Mouse (Mus musculus): ENCODE results near the gene Fam135a.

Fam135a gene

DNA sequence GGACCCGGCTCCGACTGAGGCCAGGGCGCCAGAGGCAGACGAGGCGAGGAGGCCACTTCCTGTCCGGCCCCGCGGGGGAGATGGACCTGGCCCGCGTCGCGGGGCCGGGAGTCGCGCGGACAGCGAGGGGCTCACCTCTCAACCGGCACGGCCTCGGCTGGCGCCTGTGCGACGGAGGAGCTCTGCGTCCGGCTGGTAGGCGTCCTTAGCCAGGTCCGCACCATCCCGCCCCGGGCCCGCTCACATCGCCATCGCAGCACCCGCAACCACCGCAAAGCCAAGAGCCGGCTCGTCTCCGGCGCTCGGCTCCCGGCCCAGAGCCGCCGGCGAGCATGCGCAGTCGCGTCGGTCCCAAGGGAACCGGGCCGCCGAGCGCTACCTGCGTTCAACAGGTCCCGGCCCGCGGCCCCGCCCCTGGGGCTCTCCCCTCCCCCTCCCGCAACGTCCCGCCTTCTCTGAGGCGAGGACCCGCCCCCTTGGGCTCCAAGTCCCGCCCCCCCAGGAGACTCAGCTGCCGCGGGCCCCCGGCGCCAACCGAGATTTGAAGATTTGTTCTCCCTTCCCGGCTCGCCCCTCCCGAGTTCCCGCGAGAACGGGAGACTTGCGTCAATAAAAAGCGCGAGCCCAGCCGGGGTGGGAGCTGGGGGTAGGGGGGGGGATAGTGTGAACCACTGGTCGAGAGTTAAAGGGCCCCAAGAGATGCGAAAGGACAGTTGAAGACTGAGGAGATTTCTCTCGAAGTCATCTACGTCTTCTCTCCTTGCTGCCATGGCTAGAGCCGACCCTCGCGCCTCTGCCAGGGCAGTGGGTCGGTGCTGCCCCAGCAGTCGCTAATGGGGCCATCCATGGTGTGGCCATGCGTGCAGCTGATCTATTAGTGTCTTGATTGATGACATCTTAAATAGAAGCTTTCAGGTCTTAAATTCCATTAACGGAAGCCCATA, at the start of gene Fam135a:
Fam135a (minus strand) TSS at position 416 of the 944 bp plus-strand sequence.
- peak; percentile 13 to 40 for DNase-seq (ENCODE audit: low spot score in 2 of 2)

DNA sequence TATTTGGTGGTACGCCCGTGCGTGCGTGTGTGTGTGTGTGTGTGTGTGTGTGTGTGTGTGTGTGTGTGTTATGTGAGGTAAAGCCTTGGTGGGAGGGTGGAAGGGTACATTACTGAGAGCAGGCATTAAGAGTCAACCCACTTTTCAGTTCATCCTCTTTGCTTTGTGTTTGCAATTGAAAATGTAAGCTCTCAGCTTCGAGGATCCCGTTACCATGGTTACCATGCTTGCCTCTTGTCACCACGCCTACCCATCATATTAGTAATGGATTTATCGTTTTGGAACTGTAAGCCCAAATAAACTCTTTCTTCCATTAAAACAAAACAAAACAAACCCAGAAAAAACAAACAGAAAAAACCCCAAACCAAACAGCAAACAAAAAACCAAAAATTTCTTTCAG, 43.4 kb upstream of the Fam135a start:
- DNase-seq (ENCODE audit: low spot score in 2 of 2): no peak

DNA sequence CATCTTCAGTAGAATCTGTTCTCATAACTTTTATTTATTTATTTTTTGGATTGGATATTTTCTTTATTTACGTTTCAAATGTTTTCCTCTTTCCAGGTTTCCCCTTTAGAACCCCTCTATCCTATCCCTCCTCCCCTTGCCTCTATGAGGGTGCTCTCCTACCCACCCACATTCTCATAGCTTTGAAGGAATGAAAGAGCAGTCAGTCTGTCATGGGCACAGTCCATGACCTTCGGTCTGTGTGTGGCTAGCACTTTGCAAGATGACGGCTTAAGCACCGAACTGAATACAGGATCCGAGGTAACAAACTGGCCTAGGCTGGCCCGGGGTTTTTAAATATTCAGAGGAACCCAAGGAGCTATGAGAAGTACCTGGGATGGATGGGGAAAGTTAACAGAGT, 40.4 kb upstream of the Fam135a start:
- no peak for DNase-seq (ENCODE audit: low spot score in 2 of 2)

DNA sequence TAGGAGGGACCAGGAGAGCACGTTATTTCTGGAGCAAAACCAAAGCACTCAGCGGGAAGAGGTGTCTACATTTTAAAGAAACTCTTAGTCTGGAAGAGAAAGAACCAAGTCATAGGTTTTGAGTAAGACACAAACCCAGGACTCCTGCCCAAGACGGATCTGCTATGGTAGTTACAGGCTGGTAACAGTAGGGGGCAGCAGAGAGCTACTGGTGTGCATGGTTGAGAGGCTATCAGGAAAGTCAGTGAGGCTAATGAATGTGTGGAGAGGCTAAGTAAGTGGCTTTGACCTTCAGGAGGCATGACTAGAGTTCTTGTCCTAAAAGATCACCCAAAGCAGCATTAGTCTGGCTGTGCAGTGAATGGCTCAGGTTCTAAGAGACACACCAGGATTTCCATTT, 37.0 kb upstream of the Fam135a start:
- DNase-seq (ENCODE audit: low spot score in 2 of 2): peak in 1 of 2 experiments; percentile 4

DNA sequence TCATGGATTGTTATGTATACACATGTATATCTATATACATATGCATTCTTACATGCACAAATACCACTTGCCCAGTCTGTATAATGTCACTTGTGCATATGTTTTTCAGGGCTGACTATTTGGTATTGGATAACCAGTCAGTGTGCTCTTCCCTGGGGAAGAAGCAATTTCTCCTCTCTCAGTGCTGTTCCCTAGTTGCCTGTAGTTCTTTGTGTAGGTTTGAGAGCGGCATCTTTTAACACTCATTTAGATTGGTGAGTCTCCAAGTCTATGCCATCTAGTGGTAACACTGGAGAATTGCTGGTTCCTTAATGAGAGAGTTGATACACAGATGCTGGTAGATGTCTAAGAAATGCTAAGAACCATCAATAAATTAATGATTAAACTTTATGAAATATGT, 34.7 kb upstream of the Fam135a start:
- no peak for DNase-seq (ENCODE audit: low spot score in 2 of 2)

DNA sequence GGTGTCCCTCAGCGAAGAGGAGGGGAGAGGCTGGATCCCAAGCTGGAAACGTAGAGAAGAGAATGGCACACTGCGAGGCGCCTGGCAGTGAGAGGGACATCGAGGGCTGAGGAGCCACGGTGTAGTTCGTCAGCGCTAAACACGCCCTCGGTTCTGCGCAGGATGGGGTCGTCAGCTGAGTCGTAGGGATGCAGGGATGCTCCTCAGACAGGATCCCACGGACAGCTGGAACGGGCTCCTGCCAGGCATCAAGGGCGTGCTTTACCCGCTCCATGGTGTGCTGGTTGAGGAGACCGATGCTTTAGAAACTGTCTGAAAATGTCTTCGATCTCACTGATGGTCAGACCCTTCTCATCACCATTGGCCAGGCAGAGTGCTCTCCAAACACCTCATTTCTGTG, 33.7 kb upstream of the Fam135a start:
- no peak for DNase-seq (ENCODE audit: low spot score in 2 of 2)

DNA sequence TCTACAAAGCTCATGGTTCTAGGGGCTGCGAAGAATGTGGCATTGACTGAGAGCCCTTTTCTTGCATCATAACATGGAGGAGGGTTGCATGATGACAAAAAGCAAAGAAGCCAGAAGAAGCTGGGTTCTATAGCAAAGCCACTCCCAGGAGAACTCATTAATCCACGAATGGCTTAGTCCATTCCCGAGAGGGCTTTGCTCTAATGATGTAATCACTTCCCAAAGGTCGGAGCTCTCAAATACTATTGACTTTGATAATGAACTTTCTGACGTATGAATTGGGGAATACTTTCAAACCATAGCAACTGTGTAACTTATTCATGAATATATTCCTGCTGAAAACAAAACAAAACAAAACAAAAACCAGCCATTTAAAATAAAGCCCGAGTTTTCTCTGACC, 27.7 kb upstream of the Fam135a start:
- no peak for DNase-seq (ENCODE audit: low spot score in 2 of 2)

DNA sequence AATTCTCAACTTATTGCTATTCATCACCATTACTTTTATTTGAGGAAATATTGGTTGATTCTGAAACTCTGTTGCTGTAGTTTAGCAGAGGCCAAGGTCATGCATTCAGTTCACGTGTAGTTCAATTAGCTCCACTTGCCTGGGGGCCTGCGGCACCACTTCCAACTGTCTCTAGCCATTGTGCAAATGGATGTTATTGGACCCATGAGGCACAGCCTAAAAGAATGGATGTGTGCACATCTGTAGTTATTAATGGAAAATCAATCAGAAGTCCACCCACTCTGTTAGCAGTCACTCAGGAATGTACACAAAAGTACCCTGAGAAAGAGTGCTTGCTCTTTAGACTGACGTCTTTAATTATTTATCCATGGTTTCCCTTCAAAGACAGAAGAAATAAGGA, 24.5 kb upstream of the Fam135a start:
- no peak for DNase-seq (ENCODE audit: low spot score in 2 of 2)

DNA sequence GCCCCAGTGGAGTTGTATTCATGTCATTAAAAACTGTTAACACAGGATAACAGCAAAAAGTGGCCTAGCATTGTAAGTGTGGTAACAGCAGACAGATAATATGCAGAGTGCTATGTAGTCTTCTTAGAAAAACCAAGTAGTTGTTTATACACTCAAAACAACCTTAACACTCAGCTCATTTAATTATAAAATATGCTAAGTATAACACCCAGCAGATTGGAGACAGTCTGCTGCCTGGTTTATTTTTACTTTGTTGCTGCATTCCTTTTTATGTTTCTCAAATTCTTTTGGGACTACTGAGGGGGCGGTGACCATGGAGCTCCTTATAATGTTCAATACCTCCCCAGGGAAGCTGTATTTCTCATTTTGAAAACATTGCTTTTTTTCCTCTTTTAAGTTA, 22.4 kb upstream of the Fam135a start:
- DNase-seq (ENCODE audit: low spot score in 2 of 2): no peak

DNA sequence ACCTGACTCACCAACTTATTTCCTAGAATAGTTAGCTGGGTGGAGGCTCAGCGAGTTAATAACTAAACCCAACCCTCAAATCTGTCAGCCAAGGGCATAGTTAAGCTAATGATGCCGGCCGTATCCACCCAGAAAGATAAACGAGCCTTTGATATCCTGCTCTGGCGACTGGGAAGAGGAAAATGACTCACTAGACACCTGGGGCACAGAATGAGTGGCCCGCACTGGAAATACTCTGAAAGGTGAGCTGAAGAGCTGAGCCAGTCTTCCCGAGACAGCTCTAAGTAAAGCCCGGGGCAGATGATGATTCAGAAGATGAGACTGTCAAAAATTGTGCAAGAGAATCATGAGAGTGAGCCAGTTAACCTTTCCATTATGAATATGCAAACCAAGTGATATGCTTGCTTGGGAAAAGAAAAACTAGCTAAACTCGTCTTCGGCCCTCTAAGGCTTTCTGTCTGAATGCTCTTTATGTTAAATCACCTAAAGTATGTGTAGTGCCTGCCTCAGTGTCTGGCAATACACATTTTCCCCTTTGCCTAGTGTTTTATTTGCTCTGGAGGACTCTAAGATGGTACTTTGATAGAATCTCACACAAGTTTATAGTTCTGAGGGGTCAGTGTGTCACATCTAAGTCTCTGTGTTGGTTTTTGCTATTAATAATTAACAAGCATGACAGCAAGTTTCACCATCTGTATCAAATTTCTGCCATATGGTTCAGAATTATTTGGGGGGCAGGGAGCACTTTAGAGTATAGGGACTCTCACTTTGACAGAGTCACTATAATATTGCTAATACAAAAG, 8.0 kb upstream of the Fam135a start:
- no peak for DNase-seq (ENCODE audit: low spot score in 2 of 2)

DNA sequence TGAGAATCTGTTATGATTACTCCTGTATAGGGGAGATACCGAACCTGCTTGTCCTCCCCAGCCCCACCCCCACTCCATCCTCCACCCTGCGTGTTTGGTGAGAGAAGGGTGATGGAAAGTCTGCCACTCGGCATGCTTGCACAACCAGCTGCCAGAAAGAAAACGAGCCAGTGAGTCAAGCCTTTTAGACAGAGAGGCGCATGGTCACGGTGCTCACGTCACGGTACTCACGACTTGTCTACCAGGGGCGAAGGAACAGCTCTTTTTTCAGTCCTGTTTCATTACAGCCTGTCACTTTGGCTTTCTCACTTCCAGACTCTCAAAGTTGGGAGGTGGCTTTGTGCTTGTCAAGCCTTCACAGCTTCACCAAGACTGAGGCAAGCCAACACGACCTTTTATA, 7.2 kb upstream of the Fam135a start:
- no peak for DNase-seq (ENCODE audit: low spot score in 2 of 2)

DNA sequence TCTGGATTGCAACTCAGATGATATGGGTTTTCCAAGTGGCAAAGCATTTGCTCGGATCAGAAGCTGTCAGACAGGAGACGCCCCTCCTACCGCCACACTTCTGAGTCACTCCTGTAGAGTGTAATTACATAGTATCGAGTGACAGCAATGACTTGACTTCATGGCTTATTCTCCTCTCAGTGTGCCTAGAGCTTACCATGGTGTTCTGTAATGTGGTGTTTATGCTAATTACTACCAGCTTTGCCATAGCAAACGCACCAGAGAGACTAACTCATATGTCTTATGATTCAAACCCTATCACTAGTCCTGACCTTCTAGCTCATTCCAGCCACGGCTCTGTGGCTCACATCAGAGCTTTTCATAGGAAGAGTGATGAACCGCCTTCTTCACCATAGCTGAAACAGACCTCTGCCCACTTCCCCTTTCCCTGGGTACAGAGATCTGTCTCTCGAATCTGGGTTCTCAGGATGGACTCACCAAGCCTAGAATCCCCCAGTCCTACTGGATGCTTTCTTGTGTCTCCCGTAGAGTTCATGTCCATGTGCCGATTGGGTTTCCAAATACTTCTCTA, 2.5 kb upstream of the Fam135a start:
- no peak for DNase-seq (ENCODE audit: low spot score in 2 of 2)

DNA sequence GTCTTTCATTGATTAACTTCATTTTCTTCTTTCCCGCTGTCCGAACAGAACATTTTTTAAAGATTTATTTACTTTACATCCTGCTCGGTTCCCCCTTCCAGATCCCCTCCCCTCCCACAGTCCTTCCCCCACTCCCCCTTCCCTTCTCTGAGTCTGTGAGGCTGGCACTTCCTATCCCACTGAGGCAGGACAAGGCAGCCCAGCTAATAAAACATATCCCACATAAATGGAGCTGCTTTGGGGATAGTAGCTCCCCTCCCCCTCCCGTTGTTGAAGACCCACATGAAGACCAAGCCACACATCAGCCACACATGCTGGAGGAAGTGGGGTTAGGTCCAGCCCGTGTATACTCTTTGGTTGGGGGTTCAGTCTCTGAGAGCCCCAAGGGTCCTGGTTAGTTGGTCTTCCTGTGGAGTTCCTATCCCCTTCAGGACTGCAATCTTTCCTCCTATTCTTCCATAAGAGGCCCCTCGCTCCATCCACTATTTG, 773 bp upstream of the Fam135a start:
- DNase-seq (ENCODE audit: low spot score in 2 of 2): no peak

DNA sequence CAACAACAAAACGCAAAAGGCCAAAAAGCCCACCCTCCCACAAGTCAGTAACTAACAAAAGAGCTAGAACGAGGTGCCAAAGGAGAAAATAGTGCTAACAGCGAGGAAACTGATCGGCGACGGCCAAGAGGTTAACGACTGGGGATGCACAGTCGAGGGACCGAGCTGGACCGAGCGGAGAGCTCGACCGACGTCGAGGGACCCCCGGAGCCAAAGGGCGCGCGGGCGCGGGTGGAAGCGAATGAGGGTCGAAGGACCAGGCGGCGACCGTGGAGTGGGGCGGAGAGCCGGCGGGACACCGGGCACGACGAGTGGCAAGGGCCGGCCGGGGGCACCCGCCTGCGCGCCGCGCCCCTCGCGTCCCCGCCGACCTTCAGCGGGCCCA, 608 bp downstream of the Fam135a start:
- DNase-seq (ENCODE audit: low spot score in 2 of 2): no peak

DNA sequence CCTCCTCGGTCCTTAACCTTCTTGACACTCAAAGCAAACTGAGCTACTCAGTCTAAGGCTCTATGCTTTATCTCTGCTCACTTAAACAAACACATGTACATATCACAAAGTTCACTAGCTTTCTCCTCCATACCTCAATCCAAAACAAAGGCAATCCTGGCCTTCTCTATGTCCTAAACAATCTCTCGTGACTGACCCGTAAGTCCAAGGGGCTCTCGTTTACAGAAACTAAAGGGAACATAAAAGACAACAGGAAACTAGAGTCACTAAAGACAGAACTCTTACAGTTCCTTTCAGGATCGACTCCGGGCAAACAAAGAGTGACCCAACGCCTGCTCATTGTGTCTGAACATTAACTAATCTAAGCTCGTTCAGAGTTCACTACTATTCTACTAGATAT, 2.6 kb downstream of the Fam135a start:
- no peak for DNase-seq (ENCODE audit: low spot score in 2 of 2)

DNA sequence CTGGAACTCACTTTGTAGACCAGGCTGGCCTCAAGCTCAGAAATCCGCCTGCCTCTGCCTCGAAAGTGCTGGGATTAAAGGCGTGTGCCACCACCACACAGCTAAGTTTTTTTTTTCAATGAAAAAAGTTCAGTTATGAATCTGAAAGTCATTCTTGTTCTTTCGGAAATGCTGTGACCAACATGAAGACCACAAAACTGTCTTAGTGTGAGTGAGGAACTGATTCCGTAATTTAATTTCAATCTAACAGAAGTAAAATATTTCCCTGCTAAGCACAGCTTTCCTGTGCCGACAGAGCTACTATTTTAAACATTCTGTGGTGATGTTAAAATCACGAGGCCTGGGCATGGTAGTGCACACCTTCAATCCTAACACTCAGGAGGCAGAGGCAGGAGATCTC, 7.7 kb downstream of the Fam135a start:
- DNase-seq (ENCODE audit: low spot score in 2 of 2): no peak

DNA sequence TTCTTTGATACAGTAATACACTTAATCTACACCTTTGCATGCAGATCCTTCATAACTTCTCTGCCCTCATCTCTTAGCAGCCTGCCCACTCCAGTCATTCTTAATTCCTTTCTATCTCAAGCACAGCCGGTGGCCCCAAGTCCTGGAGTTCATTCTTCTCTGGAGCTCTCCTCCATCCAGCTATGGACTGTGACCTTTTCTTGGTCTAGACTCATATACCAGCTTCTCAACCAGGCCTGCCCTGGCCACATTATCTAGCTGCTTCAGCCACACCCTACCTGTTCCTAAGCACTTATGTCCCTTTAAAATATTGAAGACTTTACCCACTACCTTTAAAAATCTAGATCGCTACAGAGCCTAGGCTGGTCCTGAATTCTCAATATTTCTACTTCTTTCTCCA, 9.5 kb downstream of the Fam135a start:
- DNase-seq (ENCODE audit: low spot score in 2 of 2): no peak

DNA sequence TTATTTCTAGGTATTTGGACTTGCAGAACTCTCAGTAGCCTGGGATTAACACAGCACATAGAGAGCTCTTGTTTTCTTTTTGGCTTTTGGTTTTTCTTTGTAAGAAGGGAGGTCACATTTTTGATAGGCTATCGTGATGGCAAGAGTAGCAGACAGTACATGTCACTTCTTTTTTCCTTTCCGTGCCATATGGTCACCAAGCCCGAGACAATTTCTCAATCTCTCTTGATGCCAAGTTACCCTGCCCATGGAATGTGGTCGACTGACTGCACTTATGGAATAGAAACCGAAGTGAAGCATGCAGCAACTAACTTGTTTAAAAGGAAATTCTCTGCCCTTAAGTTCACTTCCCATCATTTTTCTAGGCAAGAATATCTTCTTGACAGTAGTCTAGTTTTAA, 10.0 kb downstream of the Fam135a start:
- DNase-seq (ENCODE audit: low spot score in 2 of 2): no peak

DNA sequence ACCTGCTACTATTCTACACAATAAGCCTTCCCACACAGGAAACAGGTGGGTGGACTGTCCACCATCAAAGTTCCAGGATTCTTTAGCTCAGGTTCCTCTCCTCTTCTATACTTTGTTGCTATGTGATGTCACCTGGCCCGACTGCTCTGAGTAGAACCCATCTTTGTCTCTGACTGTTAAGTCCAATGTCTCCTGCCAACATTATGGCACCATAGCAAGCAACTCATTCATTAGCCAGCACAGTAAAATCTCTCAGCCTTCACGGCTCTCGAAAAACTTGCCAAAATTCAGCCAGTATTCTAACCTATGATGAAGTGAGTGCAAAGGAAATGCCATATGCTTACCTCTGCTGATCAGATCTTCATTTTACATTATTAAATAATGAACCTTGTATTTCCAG, 14.0 kb downstream of the Fam135a start:
- DNase-seq (ENCODE audit: low spot score in 2 of 2): no peak

DNA sequence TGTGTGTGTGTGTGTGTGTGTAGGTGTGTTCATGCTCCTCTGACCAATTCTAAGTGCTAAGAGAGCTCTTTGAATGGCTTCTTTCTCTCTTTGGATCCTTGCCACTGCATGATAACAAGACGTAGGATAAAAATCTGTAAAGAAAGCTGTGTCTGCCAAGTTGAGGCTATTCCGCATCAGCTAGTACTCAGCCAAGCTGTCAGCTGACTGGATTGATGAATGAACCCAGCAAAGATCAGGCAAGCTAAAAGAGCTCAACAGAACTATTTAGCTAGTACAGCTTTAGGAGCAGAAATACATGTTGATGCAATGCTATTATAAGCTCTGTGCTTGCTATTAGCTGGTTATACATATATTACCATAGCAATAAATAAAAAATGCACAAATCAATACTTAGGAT, 25.7 kb downstream of the Fam135a start:
- DNase-seq (ENCODE audit: low spot score in 2 of 2): no peak

DNA sequence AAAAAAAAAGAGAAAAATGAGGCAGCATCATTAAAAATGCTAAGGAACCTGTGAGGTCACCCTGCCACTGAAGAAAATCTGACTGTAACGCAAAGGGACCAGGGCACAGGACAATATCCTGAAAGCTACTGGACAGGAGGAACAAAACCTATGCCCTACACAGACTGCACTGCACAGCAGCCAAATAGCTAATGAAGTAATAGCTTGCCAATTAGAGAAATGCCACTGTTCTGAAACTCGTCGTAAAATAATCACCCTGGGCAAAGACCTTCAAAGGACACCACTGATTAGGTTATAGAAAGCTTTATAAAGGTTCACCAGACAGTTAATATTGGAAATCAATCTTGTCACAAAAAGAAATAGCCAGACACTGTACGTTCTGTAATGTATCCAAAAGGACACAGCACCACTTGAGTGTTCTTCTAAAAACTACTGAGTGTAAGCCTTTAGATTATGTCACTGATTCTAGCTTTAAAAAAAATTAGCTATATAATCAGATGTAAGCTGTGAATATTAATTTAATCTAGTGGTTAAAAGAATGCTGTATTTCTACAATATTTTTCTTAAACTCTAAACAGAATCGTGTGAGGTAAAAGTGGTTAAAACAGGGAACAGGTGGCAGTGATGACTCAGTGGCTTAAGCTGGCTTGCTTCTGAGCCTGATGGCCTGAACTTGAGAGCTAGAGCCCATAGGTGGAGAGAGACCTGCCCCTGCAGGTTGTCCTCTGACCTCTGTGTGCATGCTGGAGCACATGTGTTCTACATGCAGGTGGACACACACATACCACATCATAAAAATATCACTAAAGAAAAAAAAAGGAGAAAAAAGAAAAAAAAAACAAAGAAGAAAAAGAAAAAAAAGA, 26.5 kb downstream of the Fam135a start:
- no peak for DNase-seq (ENCODE audit: low spot score in 2 of 2)

DNA sequence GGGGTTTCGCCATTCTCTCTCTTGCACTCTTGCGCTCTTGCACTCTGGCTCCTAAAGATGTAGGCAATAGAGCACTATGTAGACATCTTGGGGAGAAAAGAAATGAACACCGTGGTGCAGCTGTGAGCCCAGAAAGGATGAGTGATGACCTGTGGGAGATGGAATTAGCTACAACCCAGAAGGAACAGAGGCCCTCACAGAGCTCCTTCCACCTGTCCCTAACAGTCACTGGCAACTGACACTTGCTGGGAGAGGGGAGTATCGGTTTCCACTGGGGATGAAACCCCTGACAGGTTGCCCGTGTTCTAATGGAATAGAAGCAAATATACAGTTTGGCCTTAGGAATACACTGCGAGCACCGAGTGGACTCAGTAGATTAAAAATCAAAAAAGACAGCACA, 31.3 kb downstream of the Fam135a start:
- DNase-seq (ENCODE audit: low spot score in 2 of 2): no peak

All from spleen, postnatal 14 days (tissue).